Mouse (Mus musculus) yolk sac, embryonic 10.5 days (tissue): Measurements from ENCODE around the gene Pycard.
"Not testable (repeated sequence)": the region's sequence is repeated elsewhere in the genome, so short reads cannot be mapped to it uniquely, and the experiment has no call there.

Source experiments
- DNase-seq: peaks from one replicate; pipeline ENCODE4 v3.0.0-alpha.2; 2017; ENCODE audit warnings: low spot score

The Pycard gene

DNA sequence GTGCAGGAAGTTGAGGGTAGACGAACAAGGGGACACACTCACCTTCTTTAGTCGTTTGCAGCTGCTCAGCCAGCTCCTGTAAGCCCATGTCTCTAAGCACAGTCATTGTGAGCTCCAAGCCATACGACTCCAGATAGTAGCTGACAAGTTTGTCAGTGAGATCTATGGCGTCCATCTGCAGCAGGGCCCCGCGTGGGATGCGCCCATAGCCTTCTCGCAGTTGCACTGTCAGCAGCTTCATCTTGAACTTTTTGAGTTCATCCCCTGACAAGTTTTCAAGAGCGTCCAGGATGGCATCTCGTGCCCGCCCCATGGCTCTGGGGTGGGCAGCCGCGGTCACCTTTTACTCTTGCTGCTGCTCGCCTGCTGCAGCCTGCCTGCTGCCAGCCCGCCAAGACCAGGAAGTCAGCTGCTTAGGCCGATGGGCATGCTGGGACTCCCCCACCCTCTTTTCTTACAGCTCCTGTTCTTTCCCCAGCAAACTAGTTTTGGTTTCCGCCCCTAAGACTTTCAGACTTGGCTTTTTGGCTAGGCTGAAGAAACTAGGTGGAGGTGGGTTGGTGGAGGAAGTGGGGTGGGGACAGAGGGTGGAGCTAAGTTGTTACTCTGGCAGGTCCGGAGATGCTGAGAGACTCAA is at the start of gene Pycard:
TSS of gene Pycard (minus strand) at position 527 of the 637 bp plus-strand sequence.
- DNase-seq, result no peak

DNA sequence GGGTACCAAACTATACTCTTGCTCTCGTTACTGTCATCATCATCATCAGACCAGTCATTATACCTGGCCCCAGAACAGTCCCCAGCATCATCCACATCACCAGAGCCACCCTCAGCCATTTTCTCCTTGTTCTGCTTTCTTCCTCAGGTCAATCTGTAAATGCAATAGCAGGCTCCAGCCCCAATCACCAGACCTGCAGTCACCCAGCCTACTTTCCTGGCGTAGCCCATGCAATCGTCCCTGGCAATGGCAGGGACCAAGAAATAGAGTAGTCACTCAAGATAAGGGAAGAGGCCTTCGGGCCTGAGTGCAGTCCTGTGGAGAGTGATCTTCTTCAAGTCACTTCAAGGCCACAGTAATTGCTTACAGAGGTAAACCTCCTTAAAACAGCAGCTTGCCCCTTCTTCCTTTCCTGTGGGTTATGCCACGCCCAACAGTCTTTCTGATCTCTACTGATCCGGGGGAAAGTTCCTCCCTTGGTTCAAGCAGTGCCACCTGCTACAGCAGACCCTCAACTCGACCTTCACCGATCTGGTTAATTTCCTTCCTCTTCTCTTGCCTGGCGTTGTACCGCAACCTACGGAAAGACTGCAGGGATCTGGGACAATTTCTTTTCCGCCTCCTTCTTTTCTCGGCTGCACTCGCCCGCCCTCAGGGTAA is 48.6 kb upstream of the Pycard start:
- DNase-seq, result not testable (repeated sequence)

DNA sequence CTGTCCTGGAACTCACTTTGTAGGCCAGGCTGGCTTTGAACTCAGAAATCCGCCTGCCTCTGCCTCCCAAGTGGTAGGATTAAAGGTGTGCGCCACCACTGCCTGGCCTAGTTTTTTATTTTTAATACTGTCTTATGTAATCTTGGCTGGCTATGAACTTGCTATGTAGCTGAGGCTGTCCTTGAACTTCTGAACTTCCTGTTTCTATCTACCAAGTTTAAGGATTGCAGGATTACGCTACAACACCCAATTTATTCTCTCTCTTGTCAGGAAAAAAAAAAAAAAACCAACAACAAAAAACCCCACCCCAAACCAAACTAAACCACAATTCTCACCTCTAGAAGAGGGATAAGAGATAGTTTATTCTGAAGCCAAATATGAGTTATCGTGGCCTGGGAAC is 39.9 kb upstream of the Pycard start:
- DNase-seq, result no peak

DNA sequence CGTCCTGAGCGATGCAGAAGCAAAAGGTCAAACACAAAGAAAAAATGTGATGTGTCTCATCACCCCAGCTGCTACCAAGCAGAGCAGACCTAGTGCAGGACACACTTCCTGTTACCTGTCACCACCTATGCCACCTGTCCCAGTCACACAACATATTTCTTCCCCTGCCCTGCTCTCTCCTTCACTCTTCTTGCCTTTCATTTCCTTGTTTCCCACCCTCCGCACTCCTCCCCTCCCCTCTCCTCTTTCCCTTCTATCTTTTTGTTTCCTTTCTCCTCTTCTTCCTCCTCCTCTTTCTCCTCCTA is 39.3 kb upstream of the Pycard start:
- DNase-seq, result no peak

DNA sequence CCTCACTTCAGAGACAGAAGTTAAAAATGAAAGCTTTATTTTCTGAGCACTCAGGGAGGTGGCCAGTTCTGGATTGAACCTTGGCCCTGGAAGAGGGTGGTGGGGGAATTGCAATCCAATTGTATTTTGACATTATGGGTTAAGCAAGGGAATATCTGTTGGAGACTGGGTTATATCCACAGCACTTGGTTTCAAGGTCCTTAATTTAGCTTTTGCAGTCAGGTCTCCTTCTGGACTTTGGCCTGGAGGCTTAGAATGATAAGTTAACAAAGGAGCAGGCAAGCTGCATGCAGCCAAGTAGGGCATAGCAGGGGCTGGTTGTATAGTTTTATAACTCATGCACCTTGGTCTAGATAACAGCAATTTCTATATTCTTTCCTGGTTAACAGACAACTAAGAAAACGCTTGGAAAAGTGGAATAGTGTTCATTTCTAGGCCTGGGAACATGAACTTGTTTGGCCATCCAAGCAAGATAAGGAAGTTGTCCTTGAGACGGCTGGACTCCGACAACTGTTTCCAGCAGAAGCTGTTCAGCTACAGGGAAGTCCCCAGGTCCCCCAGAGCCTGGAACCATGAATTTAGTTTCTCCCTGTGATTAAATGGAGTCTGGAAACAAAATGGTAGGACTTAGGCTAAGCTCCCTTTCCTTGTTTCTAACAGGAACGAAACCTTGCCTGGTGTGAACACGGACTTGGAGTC is 38.8 kb upstream of the Pycard start:
- peak; percentile 71 for DNase-seq

DNA sequence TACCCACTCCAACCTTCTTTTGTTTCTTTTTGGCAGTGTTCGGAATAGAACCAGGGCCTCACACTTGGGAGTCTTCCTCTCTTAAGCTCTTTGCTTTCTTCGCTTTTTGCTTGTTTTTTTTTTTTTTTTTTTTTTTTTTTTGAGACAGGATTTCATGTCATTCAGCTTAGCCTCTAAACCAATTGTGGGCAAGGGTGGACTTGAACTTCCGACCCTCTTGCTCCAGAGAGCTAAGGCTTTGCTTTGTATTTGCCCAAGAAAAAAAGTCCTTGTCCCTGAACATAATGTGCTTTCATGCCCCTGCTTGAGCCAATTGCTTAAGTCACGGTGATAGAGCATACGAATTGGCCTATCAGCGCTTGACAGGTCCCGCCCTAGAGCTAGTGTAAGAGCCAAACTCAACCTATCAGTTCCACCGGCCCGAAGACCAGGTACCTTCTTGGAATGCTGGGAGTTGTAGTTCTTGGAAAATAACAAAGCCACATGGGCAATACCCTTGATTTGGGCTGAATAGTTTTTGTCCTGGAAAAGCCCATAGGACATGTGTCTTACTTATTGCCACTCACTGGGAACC is 37.8 kb upstream of the Pycard start:
- peak; percentile 79 for DNase-seq

DNA sequence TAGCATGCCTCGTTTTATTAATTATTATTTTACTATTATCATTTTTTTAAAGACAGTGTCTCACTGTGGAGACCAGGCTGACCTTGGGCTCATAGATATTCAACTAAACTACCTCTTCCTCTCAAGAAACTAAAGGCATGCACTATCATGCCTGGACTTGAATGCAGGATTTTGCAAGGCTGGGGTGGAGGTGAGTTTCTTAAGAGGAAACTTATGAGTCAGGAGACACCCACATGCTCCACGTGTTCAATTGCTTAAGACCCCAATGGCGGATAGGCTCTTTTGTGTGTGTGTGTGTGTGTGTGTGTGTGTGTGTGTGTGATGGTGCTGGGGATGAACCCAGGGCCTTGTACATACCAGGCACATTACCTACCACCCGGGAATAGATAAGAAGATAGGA is 31.7 kb upstream of the Pycard start:
- no peak for DNase-seq

DNA sequence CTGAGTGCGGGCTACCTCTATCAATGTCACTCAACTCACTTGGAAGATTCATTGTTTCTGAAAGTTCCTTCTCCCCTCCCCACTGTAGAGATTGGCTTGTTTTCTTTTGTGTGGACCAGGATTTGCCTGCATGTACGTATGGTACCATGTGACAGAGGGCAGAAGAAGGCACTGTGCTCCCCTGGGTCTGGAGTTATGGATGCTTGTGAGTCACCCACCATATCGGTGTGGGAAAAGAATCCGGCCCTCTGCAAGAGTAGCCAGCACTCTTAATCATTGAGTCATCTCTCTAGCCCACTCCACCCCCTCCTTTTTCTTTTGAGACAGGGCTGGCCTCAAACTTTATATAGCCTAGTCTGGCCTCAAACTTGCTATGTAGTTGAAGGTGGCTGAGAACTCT is 31.3 kb upstream of the Pycard start:
- DNase-seq, result no peak

DNA sequence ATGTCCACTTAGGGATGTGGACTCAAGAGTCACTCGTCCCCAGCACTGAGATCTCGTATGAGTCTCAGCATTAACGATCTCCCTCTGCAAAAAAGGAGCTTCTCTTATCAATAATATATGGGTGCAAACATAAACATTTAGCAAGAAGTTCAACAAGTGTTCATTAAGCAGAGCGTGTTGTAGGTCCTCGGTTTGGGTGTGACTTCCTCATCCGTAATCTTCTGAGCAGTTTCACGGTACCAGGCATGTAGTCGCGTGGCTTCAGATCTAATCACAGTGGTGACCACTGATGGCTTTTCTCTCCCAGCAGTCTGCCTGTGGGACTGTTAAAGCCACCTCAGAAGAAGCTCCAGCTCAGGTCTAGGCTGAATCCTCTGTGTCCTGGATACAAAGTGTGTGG is 30.7 kb upstream of the Pycard start:
- no peak for DNase-seq

DNA sequence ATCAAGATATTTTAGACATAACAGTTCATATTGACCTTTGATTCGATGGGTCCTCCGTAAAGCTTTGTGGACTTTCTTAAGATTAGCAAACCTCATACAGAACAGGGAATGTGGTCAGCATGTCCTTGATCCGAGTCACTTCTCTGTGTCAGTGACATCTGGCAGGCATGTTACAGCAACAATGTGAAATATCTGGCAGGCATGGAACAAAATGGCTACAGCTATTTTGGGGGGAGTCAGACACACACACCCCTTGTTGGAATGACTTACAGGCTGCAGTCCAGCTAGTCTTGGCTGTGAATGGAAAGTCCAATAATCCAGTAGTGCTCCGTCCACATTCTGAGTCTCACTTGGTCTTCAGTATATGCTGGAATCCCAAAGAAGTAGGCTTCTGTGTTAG is 29.9 kb upstream of the Pycard start:
- no peak for DNase-seq

DNA sequence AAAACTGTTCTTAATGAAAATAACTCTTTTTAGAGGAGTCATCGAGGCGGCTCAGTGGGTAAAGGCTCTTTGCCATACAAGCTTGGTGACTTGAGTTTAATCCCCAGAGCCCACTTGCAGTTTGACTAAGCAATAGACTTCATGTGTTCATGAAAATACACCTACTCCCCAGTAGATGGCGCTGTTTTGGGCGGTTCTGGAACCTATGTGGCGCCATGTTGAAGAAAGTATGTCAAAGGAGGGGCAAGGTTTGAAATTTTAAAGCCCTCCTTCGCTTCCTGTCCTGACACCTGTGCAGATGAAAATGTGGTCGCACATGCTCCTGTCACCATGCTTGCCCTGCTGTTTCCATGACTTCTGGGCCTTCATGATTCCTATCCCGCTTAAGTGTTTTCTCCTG is 29.3 kb upstream of the Pycard start:
- DNase-seq, result no peak

DNA sequence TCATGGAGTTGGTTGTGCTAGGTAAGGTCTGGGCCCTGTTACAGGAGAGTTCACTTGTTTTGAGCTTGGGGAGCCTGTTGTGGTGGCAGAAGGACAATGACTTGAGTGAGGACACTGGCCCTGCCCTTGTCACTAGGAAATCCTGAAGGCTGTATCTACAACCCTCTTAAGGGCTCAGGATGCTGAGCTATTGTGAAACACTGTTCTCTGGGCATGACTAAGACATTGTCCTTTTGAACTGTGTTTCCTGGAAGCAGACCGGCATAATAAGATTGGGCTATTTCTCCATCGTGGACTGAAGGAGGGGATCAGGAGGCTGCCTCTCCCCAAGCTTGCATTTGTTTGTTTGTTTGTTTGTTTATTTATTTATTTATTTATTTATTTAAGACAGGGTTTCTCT is 25.5 kb upstream of the Pycard start:
- peak; percentile 47 for DNase-seq

DNA sequence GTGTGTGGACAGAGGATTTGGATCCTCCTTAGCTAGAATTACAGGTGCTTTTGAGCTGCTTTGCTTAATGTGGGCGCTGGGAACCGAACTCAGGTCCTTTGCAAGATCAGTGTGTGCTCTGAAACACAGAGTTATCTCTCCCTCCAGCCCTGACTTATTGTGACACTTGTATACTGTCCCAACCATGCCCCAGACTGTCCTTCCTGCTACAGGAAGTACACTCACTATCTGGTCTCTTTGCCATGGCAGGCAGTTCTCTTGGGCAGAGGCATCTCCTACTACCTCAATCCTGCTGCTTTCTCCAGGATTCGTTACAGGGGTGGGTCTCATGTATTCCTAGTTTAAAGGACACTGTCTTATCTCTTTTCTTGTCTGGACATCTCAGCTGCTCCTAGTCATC is 24.6 kb upstream of the Pycard start:
- DNase-seq, result no peak

DNA sequence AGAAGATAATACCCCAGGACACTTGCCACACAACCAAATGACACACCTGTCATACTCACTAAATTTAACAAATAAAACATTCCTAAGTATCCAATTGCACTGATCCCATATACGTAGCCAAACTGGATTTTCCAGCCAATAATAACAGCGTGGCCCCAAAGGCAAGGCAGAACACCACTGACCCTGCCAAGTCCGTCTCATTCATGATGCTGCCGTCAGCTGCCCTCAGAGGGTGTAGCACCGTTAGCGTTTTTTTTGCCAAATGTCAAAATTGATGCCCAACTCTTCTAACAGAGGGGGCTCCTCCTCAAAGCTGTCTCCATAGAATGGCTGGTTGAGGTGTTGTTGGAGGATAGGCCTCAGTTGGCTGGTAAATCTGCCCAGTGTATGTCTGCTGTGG is 23.0 kb upstream of the Pycard start:
- no peak for DNase-seq

DNA sequence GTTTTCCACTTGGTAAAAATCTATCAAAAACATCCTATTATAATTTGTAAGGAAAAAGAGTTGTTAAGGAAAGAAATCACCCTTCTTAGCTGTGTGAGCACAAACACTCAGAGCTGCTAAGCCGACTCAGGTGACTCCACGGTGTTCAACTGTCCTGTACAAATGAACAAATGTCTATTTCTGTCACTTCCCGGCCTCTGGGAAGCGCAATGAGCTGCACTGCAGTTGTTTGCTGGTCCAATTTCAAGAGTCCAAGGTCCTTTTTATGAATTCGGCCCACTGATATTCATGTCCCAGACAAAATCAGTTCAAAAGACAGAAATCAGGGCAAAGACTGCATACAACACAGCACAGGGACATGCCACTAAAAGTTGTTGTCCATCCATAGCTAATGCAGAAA is 22.5 kb upstream of the Pycard start:
- not testable (repeated sequence) for DNase-seq

DNA sequence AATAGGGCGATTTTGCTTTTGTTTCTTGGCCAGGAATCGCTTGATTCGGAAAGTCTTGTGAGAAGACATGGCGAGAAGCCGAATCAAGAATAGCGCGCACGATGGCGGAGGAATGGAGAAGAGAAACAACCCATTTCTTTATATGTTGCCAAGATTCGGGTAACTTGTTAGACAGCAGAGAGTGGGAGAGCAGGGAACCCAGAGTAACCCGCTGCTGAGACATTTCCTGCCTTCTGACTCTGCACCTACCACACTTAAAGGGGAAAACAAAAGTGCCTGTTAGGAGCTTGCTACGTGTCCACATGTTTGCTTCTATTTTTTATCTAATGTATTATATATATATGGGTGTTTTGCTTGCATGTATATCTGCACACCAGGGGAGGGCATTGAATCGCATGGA is 19.4 kb upstream of the Pycard start:
- DNase-seq, result no peak

DNA sequence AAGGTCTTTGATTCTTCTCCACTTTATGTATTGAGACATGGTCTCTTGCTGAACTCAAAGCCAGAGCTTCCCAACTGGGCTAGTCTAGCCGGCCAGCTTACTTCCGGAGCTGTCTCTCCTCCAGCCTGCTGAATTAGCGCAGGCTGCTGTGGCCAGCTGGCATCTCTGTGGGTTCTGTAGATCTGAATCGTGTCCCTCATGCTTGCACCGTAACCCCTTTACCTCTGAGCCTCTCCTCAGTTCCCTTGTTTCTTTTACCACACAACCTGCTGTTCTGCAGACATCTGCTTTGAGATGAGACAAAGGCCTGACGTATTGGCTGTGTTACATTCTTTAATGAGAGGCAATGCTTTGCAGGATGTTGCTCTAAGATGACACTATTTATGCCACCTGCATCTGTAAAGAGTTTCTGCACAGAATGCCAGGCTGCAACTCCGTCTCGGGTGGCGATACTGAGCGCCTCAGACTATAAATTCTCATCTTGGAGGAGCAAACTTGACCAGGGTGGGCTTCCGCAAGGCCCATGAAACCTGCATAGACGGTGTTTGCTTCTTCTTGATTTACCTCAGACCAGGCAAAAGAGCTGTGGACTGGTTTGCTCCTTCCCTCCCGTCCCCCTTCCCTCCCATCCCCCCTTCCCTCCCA is 18.6 kb upstream of the Pycard start:
- DNase-seq, result no peak

DNA sequence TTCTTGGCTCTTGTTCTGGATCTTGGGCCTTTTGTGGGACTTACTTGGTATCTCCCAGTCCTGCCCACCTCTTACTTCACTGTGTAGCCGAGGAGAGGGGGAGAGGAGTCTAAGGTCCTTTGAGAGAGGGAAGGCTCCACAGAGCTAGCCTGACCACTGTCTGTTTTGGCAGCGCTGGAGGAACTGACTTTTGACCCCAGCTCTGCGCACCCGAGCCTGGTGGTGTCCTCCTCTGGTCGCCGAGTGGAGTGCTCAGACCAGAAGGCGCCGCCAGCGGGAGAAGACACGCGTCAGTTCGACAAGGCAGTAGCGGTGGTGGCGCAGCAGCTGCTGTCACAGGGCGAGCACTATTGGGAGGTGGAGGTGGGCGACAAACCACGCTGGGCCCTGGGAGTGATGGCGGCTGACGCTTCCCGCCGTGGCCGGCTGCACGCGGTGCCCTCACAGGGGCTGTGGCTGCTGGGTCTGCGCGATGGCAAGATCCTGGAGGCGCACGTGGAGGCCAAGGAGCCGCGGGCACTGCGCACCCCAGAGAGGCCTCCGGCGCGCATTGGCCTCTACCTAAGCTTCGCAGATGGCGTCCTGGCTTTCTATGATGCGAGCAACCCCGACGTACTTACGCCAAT is 16.2 kb upstream of the Pycard start:
- DNase-seq, result peak; percentile 76

DNA sequence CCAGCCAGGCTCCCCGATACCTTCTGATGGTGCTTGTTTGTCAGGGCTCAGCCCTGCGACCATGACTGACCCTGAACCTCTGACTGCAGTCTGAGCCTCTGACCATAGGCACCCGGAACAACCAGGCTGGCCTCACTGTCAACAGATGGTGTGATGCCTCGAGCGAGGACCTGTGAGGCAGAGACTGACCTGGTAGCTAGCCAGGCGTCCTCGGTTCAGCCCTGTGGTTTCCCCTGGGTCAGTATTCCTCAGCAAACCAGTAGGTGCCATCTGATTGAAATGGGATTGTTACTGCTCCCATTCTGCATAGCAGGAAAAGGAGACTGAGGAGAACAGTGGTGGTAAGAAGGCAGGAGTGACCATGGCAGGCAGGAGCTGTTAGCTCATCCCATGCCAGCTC is 12.5 kb upstream of the Pycard start:
- DNase-seq, result no peak

DNA sequence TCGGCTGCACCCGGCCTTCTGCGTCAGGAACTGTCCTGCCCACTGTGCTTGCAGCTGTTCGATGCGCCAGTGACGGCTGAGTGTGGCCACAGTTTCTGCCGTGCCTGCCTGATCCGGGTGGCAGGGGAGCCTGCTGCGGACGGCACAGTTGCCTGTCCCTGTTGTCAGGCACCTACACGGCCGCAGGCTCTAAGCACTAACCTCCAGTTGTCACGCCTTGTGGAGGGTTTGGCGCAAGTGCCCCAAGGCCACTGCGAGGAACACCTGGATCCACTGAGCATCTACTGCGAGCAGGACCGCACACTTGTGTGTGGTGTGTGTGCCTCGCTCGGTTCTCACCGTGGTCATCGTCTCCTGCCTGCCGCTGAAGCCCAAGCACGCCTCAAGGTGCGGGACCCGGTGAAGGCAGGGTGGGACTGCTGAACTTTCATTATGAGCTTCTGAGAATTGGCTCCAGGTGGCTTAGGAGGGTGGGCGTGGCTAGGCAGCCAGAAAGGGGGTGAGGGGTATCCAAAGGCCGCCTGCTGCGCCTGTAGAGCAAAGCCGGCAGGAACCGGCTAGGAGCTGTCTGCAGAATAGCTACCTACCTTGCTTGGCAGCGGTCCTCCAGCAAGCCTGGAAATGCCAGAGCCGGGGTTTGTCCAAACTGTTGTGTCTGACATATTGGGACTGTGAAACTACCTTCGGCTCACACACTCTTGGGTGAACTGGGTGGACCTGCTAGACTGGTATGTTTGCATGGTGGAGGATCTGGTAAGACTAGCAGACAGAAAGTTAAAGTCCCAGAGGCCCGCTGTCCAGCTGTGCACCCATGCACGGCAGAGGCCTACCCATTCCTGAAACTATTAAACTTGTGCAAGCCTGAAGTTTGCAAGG is 11.1 kb upstream of the Pycard start:
- peak; percentile 80 for DNase-seq

DNA sequence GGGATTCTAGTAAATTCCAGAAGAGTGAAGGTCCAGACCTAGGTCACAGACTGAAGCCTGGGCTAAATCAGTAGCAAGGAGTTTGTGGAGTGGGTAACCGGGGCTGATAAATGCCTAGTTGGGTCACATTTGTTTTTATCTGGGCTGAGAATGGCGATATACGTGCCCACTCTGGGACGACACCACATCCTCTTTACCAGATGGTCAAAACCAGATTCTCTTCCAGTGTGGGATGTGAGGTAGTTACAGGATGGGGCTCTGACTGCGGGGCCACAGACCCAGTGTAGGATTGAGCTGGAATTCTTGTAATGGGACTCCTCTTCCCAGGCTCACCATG is 10.5 kb upstream of the Pycard start:
- no peak for DNase-seq

DNA sequence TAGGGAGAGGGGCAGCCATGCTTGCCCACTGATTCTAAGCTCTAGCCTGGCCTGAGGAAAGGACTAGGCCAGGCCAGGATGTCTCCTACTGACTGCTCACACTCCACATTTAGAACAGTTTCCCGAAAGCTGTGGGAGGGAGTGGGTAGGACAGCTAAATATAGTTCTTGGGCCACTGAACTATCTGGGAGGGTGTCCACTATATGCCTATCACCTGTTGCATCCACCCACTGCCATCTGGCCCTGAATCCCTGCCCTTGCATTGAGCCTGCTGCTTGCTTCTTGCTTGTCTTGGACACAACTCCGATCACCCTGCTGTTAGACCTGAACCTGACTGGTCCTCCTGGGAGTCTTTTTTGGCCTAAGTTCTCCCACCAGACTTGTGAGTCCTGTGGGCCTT is 10.0 kb upstream of the Pycard start, which contains the start of gene Trim72:
TSS of gene Trim72 (plus strand) at position 262 of the 400 bp plus-strand sequence.
- DNase-seq, result no peak
